Mouse (Mus musculus) liver, embryonic 16.5 days (tissue): Measurements from ENCODE around the gene Tbc1d23. TPM values are rescaled to one million over a fixed set of nuclear protein-coding genes. Genes with fewer than 3 reads are reported as not detected.
"Not testable (repeated sequence)": the region's sequence is repeated elsewhere in the genome, so short reads cannot be mapped to it uniquely, and the experiment has no call there.

ENCODE experiments used
- ATAC-seq: fragments of 200-750 bp; cut with Nextera tagmentation; 2 replicates; pipeline ENCODE4 v1.8.0; 2017; ENCODE audit warnings: low read depth, mild to moderate bottlenecking, moderate number of reproducible peaks, moderate library complexity
- H3K27ac ChIP-seq: fragments of 300-500 bp; sonication (generic); 2 replicates; pipeline ENCODE4 v1.5.1; 2014; ENCODE audit warnings: mild to moderate bottlenecking, low read length
- H3K27me3 ChIP-seq: fragments of 300-500 bp; sonication (generic); 2 replicates; pipeline ENCODE4 v1.6.1; 2014; ENCODE audit warnings: low read depth, low read length, mixed read lengths; ENCODE audit not compliant: control insufficient read depth, insufficient read depth
- H3K36me3 ChIP-seq: fragments of 300-500 bp; sonication (generic); 2 replicates; pipeline ENCODE4 v1.6.1; 2014; ENCODE audit warnings: mild to moderate bottlenecking; ENCODE audit not compliant: control insufficient read depth, insufficient read depth
- H3K4me1 ChIP-seq: fragments of 300-500 bp; sonication (generic); 2 replicates; pipeline ENCODE4 v1.6.1; 2014; ENCODE audit warnings: low read depth, low read length, mixed read lengths; ENCODE audit not compliant: control insufficient read depth
- H3K4me2 ChIP-seq: fragments of 300-500 bp; sonication (generic); 2 replicates; pipeline ENCODE4 v1.6.1; 2014; ENCODE audit warnings: low read depth, low read length, mixed read lengths
- H3K4me3 ChIP-seq: fragments of 300-500 bp; sonication (generic); 2 replicates; pipeline ENCODE4 v1.5.1; 2014; ENCODE audit warnings: low read depth, mild to moderate bottlenecking, low read length
- H3K9ac ChIP-seq: fragments of 300-500 bp; sonication (generic); 2 replicates; pipeline ENCODE4 v1.6.1; 2014; ENCODE audit warnings: low read depth, low read length
- H3K9me3 ChIP-seq: fragments of 300-500 bp; sonication (generic); replicated peaks from 2 replicates; pipeline ENCODE4 v1.6.1; 2016; ENCODE audit warnings: low read length; ENCODE audit not compliant: control insufficient read depth
- WGBS: fragments of 180-500 bp; shearing (Covaris S2); extraction: QIAGEN DNeasy Blood & Tissue Kit; methylation state at CpG from one replicate; pipeline ENCODE4 v1.1.7; 2014; ENCODE audit not compliant: insufficient replicate concordance; 5-methylcytosine and 5-hydroxymethylcytosine counted together
- polyA plus RNA-seq: library from polyadenylated mRNA; unstranded; fragments of >200 nt; fragmentation: Nextera tagmentation; extraction: Ambion mirVana; gene quantifications from 2 replicates; pipeline ENCODE4 v1.2.1, GENCODE M21; 2015

The Tbc1d23 gene
- polyA plus RNA-seq, 1 experiment from 2014 or later, result 5.8 TPM

- no peak overlapping the region for H3K4me2 ChIP-seq
- H3K4me3 ChIP-seq, result no peak overlapping the region
- H3K9ac ChIP-seq, result no peak overlapping the region
- H3K4me1 ChIP-seq, result no peaks in the 10 kb centered on the region
- H3K27ac ChIP-seq, result no peak overlapping the region
- no peak for ATAC-seq
- H3K36me3 ChIP-seq, result no peaks in the 10 kb centered on the region
- H3K9me3 ChIP-seq, result no peaks in the 10 kb centered on the region
- 46% methylated on average over 7 of the region's 7 CpGs for WGBS
- no peaks in the 10 kb centered on the region for H3K27me3 ChIP-seq
These were observed 20.5 kb upstream of the Tbc1d23 start for GRCm38 (mm10) chr16:57251589-57252421.

GRCm38 (mm10) chr16:57250991-57251390, 19.7 kb upstream of the Tbc1d23 start:
- no peaks in the 10 kb centered on the region for H3K27me3 ChIP-seq
- H3K4me1 ChIP-seq, result no peaks in the 10 kb centered on the region
- no peaks in the 10 kb centered on the region for H3K9me3 ChIP-seq
- H3K4me2 ChIP-seq, result no peak overlapping the region
- no peak overlapping the region for H3K9ac ChIP-seq
- no peak for ATAC-seq
- H3K27ac ChIP-seq, result no peak overlapping the region
- no peaks in the 10 kb centered on the region for H3K36me3 ChIP-seq
- no peak overlapping the region for H3K4me3 ChIP-seq
- 63% methylated on average over 4 of the region's 4 CpGs for WGBS

GRCm38 (mm10) chr16:57247464-57247863, 16.2 kb upstream of the Tbc1d23 start:
- Histone ChIP-seq H3K27ac (no peak overlapping the region), H3K36me3 (no peaks in the 10 kb centered on the region), H3K9me3 (no peaks in the 10 kb centered on the region), H3K4me2 (no peak overlapping the region), H3K27me3 (no peaks in the 10 kb centered on the region), H3K9ac (no peak overlapping the region), H3K4me1 (no peaks in the 10 kb centered on the region), H3K4me3 (no peak overlapping the region)
- no peak for ATAC-seq
- WGBS, result 77% methylated on average over 4 of the region's 4 CpGs

DNA sequence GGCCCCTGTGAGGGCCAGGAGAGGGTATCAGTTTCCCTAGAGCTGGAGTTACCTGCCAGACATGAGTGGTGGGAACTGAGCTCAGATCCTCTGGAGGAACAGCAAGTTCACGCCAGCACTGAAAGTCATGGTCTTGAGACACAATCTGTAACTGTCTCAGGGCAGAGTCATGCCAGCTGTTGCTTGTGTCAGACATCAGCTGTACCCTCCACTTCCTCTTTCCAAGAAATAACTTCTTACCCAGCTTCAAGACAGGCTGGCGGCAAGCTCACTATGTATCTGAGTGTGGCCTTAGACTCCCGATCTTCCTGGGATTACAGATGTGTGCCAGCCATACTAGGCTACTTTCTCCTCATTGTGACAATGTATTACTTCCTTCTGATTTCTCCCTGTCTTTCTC, 15.3 kb upstream of the Tbc1d23 start:
- Histone ChIP-seq H3K9me3 (no peaks in the 10 kb centered on the region), H3K9ac (no peak overlapping the region), H3K27me3 (no peaks in the 10 kb centered on the region), H3K27ac (no peak overlapping the region), H3K4me2 (no peak overlapping the region), H3K36me3 (no peaks in the 10 kb centered on the region), H3K4me3 (no peak overlapping the region), H3K4me1 (no peaks in the 10 kb centered on the region)
- WGBS, result 9% methylated on average over 3 of the region's 3 CpGs
- no peak for ATAC-seq

DNA sequence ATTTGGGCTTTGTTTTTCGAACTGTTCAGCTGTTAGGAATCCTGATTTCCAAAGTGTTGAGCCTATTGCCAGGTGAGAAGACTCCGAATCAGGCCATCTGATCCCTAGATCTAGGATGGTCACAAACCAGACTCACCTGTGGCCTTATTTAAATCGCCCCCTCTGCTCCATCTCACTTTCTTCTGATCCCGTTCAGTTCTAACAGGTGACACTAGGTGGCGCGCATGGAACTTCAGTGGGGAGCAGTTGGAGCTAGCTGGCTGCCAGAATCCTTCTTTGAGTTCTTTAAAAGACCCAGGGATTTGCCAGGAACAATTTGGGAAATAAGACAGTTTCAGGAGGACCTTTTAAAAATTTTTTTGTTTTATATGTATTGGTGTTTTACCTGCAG, 12.5 kb upstream of the Tbc1d23 start:
- Histone ChIP-seq H3K9me3 (no peaks in the 10 kb centered on the region), H3K9ac (no peak overlapping the region), H3K36me3 (no peaks in the 10 kb centered on the region), H3K27me3 (no peaks in the 10 kb centered on the region), H3K4me3 (no peak overlapping the region), H3K27ac (no peak overlapping the region), H3K4me1 (no peaks in the 10 kb centered on the region), H3K4me2 (no peak overlapping the region)
- 5% methylated on average over 6 of the region's 6 CpGs for WGBS
- no peak for ATAC-seq

DNA sequence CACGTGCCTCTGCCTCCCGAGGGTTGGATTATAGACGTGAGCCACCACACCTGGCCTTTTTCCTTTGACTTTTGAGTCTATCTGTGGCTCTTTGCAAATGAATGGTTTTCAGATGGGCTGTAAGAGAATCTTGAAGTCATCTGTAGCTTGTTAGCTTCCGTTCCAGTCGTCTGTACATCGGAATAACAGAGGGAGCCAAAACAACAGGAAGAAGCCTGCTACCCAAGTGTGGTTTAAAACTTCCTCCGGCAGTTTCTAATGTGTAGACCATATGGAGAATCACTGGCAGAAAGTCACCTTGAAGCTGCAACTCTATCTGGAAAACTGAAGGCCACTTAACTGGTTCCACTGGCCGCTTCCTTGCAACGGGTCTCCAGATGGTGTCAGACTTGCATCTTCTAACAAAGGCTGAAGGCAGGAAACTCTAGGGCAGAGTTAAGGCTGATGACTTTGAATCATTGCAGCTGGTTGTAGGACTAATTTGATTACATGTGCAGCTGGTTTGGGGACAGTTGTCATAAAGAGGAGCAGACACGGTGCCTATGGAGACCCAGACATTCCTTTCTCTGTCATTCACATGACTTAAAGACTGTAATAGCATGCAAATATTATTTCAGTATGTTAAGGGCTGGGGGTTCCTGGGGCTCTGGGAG, 12.0 kb upstream of the Tbc1d23 start:
- Histone ChIP-seq H3K9me3 (no peaks in the 10 kb centered on the region), H3K27ac (no peak overlapping the region), H3K4me2 (no peak overlapping the region), H3K9ac (no peak overlapping the region), H3K36me3 (no peaks in the 10 kb centered on the region), H3K4me3 (no peak overlapping the region), H3K4me1 (no peaks in the 10 kb centered on the region), H3K27me3 (no peaks in the 10 kb centered on the region)
- ATAC-seq, result no peak
- 24% methylated on average over 10 of the region's 10 CpGs for WGBS

GRCm38 (mm10) chr16:57242857-57243204, 11.5 kb upstream of the Tbc1d23 start:
- Histone ChIP-seq H3K4me3 (no peak overlapping the region), H3K4me2 (no peak overlapping the region), H3K36me3 (no peaks in the 10 kb centered on the region), H3K4me1 (no peaks in the 10 kb centered on the region), H3K27ac (no peak overlapping the region), H3K9me3 (no peaks in the 10 kb centered on the region), H3K9ac (no peak overlapping the region), H3K27me3 (no peaks in the 10 kb centered on the region)
- 61% methylated on average over 5 of the region's 5 CpGs for WGBS
- ATAC-seq, result no peak

- WGBS, result 52% methylated on average over 7 of the region's 7 CpGs
These were observed 4.7 kb upstream of the Tbc1d23 start for GRCm38 (mm10) chr16:57235871-57236510.

DNA sequence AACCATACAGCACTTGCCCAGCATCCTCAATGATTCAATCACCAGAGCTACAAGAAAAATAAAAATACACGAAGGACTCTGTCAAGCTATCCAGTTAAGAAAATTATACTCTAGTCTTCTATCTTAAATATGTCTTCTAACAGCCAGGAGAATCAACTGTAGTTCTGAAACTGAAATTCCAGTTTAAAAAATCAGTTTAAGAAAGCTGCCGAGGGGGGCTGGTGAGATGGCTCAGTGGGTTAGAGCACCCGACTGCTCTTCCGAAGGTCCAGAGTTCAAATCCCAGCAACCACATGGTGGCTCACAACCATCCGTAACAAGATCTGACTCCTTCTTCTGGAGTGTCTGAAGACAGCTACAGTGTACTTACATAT, 620 bp upstream of the Tbc1d23 start:
- not testable (repeated sequence) for H3K4me1 ChIP-seq, H3K36me3 ChIP-seq, ATAC-seq, H3K27me3 ChIP-seq, H3K9me3 ChIP-seq, H3K27ac ChIP-seq, H3K9ac ChIP-seq
- Histone ChIP-seq H3K4me3 (peak overlapping the region; percentile 93; the same call in 1 of the 2 replicates), H3K4me2 (peak overlapping the region; percentile 79)
- WGBS, result 65% methylated on average over 4 of the region's 5 CpGs

More at GRCm38 (mm10) chr16:57235871-57236510, 4.7 kb upstream of the Tbc1d23 start:
- no peak overlapping the region for H3K27ac ChIP-seq
- ATAC-seq, result no peak
- H3K4me2 ChIP-seq, result no peak overlapping the region
- no peaks in the 10 kb centered on the region for H3K9me3 ChIP-seq
- no peaks in the 10 kb centered on the region for H3K36me3 ChIP-seq
- no peaks in the 10 kb centered on the region for H3K27me3 ChIP-seq
- H3K4me1 ChIP-seq, result no peaks in the 10 kb centered on the region; the same call in 1 of the 2 replicates
- H3K9ac ChIP-seq, result no peak overlapping the region
- no peak overlapping the region for H3K4me3 ChIP-seq
